Mouse (Mus musculus): ENCODE measurements around the gene Sept9.

The Sept9 gene

DNA sequence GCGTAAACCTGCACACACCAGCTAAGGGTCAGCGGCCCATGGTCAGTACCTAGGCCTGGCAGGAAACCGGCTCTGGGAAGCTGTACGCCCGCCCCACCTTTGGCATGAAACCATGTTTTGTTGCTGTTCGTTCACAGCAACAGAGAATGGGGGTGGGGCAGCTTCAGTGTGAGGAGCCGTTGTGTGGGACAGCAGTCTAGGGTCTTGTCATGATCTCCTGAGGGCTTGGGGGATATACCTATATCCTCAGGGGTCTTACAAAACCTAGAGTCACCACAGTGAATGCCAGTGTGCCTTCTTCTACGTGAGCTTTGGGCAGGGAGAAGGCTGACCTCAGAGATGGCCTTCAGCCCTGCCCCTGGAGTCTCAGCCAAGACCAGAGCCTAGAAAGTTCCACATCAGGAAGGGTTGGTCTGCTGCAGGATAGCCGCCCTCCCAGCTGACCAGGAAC lies 47.5 kb downstream of the Sept9 start:
- DNase-seq = peak; percentile 86 to 91

DNA sequence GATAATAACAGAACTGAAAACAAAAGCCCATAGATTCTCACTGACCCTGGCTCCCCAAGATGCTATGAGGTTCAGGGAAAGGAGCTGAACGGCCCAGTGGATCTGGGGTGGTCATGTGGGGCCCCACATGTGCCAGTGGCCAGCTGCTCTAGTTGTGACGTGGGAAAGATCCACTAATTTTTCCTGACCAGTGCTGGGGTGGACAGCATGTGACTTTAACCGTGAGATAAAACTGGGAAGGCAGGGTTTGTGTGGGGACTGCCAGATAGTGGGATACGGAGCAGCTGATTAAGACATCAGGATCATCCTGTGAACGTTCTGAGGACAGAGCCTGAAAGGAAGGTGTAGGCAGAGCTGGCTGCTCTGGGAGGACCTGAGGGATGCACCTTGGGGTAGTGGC lies 48.1 kb downstream of the Sept9 start:
- DNase-seq = no peak

DNA sequence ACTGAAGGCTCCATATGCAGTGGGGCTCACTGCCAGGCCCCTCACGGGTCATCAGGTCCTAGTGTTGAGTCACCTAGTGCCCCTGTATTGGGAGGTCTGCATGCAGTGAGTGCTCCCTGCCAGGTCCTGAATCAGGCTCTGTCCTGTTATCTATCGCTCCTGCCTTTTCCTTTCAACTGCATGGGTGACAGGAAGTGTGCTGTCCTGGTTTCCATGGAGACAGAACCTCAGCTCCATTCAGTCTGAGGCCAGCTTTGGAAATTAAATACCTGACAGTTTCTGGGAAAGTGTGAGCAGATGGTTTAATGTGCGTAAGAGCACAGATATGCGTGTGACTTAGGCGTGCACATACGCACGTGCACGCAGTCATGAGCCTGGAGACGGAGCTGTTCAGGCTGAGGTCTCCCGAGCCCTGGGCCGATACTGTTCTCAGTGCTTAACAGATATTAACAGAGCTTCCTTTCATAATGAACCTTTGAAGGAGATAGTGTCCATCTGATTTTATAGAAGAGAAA lies 49.3 kb downstream of the Sept9 start:
- no peak for DNase-seq

DNA sequence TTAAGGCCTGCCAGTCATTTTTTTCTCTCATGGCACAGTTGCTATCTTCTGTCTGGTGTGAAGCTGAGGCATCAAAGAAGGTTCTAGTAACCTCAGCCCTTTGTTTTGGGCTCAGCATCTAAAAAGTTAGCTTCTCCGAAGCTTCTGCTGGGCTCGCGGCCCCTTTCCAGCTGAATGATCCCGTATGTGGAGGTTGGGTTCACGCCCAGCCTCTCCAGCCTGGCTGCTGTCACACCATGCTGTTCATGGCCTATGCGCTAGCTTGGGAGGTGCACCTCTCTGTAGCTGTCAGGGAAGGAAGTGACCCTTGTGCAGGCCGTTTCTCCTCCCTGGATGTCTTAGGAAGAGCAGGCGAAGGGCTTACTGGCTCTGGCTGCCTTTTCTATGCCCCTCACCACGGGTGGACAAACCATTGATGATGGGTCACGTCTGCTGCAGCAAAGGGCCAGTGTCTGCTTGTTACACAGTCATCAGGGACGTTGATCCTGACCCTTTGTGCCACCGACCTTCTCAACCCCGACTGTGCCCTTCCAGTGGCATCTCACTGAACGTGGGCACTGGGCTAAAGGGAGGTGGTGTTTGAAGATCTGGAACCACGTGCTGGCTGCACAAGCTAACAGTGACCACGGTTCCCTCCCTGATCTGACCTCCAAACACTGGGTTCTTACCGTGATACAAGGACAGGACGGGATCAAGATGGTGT lies 50.0 kb downstream of the Sept9 start:
- no peak for DNase-seq

DNA sequence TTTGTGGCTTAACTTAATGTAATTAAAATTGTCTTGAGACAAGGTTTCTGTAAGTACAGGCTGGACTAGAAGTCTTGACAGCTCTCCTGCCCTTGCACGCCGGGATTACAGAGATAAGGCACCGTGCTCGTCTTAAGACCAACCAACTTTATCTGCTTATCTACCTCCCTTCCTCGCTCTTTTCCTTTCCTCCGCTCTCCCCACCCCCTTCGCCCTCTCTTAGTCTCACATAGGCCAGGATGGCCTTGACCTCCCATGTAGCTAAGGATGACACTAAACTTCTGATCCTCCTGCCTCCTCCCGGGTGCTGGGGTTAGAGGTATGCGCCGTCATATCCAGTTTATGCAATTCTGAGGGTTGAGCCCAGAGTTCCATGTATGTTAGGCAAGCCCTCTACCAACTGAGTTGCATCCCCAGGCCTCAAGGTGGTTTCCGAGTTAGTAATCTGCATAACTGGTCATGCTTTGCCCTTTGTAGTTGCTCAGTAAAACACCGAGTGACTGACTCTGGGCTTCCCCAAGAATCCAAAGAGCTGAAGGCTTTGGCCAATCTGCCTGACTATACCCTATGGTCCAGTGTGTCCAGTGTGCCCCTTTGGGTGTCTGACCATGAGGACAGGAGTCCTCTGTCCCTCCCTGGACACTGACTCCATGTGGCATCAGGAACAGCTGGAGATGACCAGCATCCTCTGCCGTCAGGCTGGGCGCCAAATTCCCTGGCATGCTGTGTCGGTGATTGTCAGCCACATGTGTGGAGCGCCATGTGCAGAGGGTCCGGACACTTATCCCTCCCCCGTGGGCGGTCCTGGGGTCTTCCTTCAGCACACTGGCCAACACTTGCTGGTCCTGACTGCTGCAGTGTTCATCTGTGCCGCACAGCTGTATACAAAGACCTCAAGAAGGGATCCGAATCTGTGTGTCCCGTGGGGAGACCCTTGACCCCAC lies 50.8 kb downstream of the Sept9 start:
- DNase-seq = no peak

DNA sequence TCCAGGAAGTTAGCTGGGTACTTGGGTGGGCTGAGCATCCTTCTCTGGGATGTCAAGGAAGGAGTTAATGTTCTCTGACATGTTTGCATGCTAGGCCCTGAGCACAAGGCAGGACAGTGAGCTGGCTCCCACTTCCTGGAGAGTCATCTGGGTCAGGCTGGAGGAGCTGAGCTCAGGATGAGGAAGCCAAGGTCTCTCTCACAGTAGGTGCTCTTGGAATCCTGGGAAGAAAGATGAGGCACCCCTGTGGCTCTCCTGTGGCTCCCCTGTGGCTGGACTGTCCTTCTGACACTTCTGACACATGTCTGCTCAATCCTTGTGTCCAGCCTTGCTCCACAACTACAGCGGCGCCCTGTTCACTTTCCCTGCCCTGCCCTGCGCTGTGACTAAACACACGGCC lies 52.3 kb downstream of the Sept9 start:
- DNase-seq = no peak

DNA sequence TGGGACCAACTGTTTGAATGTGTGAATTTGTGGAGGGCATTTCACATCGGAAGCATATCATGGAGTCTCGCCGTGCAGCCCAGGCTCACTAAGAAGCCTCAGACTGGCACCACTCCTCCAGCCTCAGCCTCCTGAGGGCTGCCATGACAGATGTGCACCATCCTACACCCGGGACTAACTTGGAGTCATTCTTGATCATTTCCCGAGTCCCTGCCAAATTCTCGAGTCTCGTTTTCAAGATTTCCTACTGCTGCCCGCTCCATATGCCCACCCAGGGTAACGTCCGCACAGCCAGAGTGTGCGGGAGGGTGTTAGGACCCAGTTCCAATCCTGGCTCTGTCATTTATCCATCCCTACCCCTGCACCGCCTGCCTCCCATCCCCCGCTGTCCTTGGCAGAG lies 53.4 kb downstream of the Sept9 start:
- no peak for DNase-seq

DNA sequence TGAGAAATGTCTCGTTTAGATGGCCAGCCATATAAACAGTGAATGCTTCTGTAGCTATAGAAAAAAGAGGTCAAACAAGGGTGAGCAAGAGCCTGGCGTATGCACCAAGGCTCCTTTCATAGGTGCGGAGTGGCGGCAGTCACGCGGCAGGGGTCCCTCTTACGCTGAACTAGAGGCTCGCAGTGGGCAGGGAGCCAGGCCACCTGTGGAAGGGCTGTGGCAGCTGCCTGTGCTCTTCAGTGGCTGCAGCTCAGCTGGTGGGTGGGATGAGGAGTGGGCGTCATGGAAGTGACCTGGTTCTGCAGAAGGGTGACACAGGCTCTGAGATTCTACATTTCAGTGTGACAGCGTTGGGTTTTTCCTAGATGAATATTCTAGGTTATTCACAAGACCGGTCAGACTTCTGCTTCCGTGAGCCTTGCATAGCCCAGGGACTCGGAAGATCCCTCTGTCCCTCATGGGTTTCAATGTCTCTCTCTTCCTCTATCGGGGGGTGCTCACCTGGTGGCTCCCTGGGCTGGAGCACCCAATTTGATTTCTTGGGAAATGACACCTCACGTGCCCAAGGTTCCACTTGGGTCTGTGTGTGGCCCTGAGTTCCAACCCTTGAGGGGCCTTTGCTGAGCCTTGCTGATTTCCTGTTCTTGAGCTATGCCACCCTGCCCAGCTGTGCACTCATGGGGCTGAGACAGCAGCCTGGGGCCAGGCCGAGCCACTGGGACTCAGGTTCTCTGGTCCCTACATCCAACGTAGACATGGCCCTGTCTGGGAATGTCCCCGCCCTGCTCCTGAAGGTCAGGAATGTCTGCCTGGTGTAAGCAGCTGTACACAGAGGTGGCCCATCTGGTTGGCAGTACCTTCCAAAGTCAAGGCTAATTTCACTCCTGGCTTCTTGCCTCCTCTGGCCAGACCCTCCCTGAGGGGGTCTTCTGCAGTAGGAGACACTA lies 55.0 kb downstream of the Sept9 start:
- DNase-seq = no peak

DNA sequence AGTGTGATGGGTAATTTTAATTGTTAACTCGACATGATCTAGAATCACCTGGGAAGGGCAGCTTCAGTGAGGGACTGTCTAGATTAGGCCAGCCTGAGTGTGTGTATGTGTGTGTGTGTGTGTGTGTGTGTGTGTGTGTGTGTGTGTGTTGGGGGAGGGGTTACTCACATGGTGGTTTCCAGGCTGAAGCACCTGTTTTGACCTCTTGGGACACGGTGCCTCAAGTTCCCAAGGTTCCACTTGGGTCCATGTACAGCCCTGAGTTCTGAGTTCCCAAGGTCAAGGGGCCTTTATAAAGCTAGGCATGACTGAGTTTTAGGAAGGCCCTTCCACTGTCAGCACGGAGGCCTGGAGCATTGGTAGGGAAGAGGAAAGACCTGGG lies 55.6 kb downstream of the Sept9 start:
- DNase-seq = no peak

DNA sequence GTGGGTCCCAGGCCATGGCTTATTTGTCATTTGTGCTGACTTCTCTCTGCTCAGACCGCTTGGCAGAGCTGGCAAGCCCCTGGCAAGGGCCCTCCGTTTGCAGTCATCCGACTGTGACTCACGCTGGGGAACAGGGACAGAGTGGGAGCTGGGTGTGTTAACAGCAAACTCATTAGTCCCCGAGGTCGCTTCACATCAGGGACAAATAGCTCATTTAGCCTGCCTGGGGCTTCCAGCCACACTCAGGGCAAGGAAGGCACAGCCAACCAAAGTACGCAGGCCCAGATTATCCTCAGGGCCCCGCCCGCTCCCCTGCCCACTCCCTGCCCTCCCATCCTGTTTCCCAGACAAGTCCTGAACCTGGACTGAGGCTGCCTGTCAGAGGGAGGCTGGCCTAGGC lies 56.6 kb downstream of the Sept9 start:
- DNase-seq = peak; percentile 39 to 43

DNA sequence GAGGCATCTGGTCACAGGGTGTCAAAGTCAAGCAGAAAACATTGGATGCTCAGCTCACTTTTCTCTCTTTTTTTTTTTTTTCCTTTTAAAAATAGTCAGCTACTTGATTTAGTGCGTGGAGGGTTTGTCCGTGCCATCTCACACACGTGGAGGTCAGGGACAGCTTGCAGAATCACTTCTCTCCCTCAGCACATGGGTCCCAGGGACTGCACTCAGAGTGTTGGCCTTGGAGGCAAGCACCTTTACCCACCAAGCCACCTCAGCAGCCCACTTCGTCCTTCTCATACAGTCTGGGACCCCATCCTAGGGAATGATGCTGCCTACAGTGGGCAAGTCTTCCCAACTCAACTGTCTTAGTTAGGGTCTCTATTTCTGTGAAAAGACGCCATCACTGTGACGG lies 57.4 kb downstream of the Sept9 start:
- DNase-seq = no peak

DNA sequence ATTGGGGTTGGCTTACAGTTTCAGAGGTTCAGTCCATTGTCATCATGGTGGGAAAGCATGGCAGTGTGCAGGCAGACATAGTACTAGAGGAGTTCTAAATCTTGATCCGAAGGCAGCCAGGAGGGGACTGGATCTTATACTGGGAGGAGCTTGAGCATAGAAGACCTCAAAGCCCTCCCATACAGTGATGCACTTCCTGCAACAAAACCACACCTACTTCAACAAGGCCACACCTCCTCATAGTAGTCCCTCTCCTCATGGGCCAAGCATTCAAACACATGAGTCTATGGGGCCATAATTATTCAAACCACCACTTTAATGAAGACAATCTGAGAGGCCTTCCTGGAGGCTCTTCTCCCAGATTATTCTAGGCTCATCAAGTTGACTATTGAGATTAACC lies 57.8 kb downstream of the Sept9 start:
- DNase-seq = no peak

DNA sequence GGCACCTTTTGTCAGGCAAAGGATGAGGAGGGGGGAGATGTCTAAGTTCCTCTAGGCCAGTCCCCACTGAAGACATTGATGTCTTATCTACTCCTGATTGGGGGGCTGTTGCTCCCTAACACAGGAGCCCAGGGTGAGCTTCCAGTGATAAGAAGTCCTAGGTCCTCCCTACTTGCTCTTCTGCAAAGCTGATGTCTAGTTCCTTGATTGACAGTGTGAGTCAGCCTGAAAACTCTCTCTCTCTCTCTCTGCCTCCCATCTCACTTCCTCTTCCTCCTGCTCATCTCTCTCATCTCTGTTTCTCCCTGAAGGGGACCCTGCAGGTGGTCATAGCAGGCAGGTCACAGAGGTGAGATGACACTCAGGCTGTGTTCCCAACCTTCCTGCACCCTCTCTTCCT lies 58.4 kb downstream of the Sept9 start:
- no peak for DNase-seq

DNA sequence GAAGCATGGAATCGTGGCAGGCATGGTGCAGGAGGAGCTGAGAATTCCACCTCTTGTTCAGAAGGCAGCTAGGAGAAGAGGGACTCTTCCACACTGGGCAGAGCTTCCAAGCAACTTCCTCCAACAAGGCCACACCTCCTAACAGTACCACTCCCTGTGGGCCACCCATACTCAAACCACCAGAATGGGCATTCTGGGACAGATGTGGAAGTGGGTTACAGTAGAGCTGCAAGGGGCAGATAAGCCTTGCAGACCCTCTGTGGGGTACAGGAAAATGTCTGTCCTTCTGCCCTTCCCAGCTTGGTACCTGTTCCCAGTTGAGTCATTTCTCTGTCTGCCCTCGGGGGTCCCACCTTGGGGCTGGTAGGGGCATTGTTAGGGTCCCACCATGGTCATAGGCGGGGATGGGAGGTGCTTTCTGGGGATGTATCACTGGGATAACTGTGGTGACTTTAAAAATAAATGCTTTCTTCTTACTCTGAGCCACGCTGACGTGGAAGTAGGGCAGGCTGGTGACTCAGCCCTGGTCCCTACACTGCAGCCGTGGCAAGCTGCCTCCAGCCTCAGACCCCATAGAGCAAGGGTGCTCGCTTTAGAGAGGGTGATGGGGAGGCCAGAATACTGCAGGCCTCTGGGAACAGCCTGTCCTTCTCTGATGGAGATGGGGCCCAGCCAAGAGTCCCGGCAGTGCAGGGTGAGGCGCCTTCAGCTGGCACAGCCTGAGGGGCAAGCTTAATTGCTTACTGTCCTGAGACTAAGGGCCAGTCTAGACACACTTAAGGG lies 59.9 kb downstream of the Sept9 start:
- no peak for DNase-seq

DNA sequence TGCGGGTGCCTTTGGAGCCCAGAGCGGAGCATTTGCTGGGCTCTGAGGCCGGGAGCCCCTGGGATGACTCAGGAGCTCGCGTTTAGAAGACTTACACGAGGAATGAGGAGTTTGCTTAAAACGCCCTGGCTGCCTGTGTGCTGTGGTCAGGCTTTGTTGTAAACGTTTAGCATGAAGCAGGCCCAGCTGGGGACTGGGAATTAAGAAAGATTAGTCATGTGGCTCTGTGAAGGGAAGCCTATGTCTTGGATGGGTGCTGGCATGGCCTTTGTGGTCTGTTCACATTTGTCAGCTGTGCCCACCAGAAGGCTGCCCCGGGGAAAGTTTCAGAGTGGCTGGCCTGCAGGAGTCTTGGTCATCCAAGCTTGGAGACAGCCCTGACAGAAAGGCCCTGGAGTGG lies 61.2 kb downstream of the Sept9 start:
- no peak for DNase-seq

DNA sequence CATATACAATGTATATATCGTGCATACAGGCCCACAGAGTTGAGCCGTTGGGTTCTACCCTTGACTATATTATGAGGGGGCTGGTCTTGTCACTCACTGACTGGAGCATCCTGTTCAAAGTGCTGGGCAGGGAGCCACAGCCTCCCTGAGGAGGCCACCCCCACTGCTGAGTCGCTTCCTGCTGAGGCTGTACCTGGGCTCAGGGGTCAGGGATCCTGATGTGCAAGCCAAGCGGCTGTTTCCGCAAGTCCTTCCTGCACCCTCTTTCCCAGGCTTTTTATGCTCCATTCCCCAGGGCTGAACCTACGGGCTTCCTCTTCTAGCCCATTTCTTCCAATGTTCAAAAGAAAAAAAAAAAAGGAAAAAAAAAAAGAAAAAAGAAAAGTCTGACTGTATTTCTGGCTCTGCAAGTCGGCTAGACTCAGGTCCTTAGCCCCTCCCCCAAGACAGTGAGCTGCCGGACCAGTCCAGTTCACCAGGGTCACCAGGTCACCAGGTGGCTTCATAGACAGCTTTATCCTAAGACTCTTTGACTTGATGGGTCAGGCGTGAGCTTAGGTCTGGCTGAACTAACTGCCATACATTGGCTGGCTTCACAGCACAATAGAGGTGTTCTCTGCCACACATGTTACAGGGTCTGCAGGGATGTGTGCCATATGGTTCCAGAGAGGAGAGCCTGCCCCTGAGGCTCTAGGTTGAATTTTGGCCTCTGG lies 63.8 kb downstream of the Sept9 start:
- DNase-seq = peak; percentile 83 to 85

DNA sequence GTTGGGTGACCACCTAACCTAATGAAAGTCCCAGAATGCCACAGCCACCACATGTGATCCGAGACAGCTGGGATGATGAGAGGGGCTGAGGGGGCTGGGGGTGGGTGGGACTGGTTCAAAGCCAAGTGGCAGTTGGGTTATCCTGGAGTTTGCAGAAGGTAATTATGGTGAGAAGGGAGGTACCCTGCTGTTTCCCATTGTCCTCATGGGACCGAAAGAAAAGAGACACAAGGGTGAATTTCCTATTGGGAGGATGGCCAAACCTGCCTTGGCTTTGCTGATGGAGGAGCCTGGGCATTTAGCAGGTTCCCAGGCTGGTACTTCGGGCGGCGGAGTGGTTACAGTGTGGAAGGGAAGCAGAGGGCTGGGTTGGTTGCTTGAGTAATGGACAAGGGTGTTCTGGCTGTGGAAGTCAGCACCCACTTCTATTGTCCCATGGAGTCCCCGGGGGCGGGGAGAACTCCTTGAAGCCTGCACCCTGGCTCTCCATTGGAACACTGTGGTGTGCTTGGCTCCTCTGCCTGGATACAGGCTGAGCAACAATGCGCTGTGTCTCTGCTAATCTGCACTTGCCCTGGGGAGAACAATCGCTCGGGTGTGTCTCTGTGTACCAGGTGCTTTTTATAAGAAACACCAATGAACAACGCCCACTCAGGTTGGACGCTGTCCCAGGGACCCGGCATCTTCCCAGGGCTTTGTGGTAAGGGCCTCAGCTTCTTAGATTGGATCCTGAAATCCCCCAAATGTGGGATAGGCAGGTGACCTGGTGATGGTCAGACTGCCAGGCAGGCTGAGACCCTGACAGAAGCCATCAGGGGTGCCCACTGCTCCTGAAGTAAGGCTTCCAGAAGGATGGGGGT lies 64.9 kb downstream of the Sept9 start:
- peak; percentile 50 to 54 for DNase-seq

DNA sequence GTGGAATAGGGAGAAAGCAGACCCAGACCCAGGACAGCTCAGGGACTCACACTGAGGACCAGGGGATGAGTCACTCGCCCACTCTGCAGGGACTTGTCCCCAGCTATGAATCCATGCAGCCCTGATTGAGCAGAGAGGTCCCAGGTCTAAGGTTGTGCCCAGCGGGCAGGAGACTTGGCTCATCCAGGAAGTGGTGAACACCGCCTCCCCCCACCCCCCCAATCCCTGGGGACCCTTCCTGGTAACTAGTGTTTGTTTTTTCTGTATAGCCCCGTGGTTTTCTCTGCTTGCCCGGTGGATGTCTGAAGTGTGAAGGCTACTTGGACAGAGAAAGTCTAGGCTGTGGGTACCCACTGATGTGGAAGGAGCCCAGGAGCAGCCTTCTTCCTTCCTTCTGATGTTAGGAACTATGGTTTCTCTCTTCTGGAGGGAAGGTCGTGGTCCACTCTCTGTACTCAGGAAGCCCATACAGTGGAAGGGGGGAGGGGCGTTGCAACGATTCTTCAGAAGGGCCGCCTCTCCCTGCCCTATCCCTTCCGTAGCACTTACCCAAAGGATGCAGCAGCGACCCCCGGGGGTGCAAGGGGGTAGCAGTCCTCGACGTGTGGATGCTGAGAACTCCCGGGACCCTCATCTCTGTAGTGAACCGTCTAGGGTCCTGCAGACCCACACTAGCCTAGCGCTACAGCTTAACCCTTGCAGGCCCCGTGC lies 66.0 kb downstream of the Sept9 start:
- DNase-seq = peak; percentile 70 to 82

Measured in kidney, postnatal 36 days (tissue).